Mouse (Mus musculus) kidney, embryonic 14.5 days (tissue): Measurements from ENCODE around the gene Nat10. TPM values are rescaled to one million over a fixed set of nuclear protein-coding genes. Genes with fewer than 3 reads are reported as not detected.

Experiments used
- ATAC-seq: fragments of 200-750 bp; cut with Nextera tagmentation; 2 replicates; pipeline ENCODE4 v1.8.0; 2017; ENCODE audit warnings: moderate number of reproducible peaks, mild to moderate bottlenecking, moderate TSS enrichment, moderate library complexity; ENCODE audit not compliant: low FRiP score, low TSS enrichment
- H3K27ac ChIP-seq: fragments of 300-500 bp; sonication (generic); 2 replicates; pipeline ENCODE4 v1.5.1; 2014; ENCODE audit warnings: low read depth, mild to moderate bottlenecking, low read length, moderate library complexity, mixed read lengths
- H3K27me3 ChIP-seq: fragments of 300-500 bp; sonication (generic); 2 replicates; pipeline ENCODE4 v1.6.1; 2014; ENCODE audit warnings: mild to moderate bottlenecking, low read length; ENCODE audit not compliant: control insufficient read depth, insufficient read depth
- H3K36me3 ChIP-seq: fragments of 300-500 bp; sonication (generic); 2 replicates; pipeline ENCODE4 v1.6.1; 2014; ENCODE audit warnings: low read length, mixed read lengths; ENCODE audit not compliant: control insufficient read depth, insufficient read depth
- H3K4me1 ChIP-seq: fragments of 300-500 bp; sonication (generic); 2 replicates; pipeline ENCODE4 v1.6.1; 2014; ENCODE audit warnings: low read length, mixed read lengths; ENCODE audit not compliant: control insufficient read depth, insufficient read depth
- H3K4me2 ChIP-seq: fragments of 300-500 bp; sonication (generic); replicated peaks from 2 replicates; pipeline ENCODE4 v1.6.1; 2014; ENCODE audit warnings: low read depth, mild to moderate bottlenecking, low read length
- H3K4me3 ChIP-seq: fragments of 300-500 bp; sonication (generic); 2 replicates; pipeline ENCODE4 v1.5.1; 2014; ENCODE audit warnings: mild to moderate bottlenecking, low read length
- H3K9ac ChIP-seq: fragments of 300-500 bp; sonication (generic); 2 replicates; pipeline ENCODE4 v1.6.1; 2014; ENCODE audit warnings: low read depth, mild to moderate bottlenecking, low read length, moderate library complexity
- H3K9me3 ChIP-seq: fragments of 300-500 bp; sonication (generic); 2 replicates; pipeline ENCODE4 v1.6.1; 2016; ENCODE audit warnings: low read length; ENCODE audit not compliant: control insufficient read depth
- WGBS: fragments of 180-500 bp; shearing (Covaris S2); extraction: QIAGEN DNeasy Blood & Tissue Kit; methylation state at CpG from one replicate; pipeline ENCODE4 v1.1.7; 2014; 5-methylcytosine and 5-hydroxymethylcytosine counted together
- polyA plus RNA-seq: library from polyadenylated mRNA; unstranded; fragments of >200 nt; fragmentation: Nextera tagmentation; extraction: Ambion mirVana; gene quantifications from 2 replicates; pipeline ENCODE4 v1.2.1, GENCODE M21; 2014

Nat10 gene
- polyA plus RNA-seq, 1 experiment from 2014 or later = 34.2 TPM

DNA sequence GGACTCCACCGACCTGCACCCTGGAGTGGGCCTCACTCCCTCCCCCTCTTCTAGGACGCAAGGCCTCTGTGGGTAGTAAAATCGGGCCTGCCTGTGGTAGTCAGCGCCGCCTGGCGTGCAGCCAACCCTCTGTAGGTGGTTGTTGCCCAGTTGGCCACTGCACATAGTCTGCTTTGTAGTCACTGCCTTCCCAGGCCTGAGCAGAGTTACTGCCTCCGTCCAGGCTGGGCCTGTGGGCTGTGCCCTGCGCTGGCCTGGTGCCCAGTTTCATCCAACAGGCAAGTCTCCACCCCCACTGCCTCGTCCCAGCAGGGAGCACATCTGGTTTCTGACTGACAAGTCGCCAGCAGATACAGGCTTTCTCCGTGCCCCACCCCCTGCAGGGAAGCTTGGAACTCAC is 54.8 kb downstream of the Nat10 start:
- H3K4me2 ChIP-seq = no peak overlapping the region

DNA sequence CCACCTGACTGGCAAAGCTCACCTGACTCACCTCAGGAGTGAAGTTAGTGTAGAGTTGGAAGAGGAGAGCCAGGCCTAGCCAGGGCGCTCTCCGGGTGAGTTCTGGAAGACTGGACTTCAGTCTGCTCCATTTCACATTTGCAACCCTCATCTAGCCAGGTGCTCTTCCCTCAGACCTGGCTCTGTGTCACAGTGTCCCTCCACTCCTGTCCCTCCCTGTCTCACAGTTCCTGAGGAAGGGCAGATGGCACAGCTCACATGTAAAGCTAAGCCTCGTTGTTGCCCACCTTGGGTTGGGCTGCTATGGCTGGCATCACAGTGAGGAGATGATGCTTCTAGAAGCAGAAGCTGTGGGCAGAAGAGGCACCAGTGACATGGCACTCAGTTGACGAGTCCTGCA is 55.2 kb downstream of the Nat10 start:
- no peaks in the 10 kb centered on the region for H3K27me3 ChIP-seq
- H3K4me1 ChIP-seq = peaks cover 5% of the 10 kb centered on the region; the same call in 1 of the 2 replicates
- no peaks in the 10 kb centered on the region for H3K9me3 ChIP-seq
- no peak overlapping the region for H3K4me2 ChIP-seq
- no peak; the same call in 1 of the 2 replicates for ATAC-seq
- H3K9ac ChIP-seq = no peak overlapping the region
- WGBS = 82% methylated on average over 4 of the region's 4 CpGs
- no peak overlapping the region for H3K4me3 ChIP-seq
- H3K27ac ChIP-seq = no peak overlapping the region
- peaks cover 7% of the 10 kb centered on the region; the same call in 1 of the 2 replicates for H3K36me3 ChIP-seq

More for the DNA sequence above, 54.8 kb downstream of the Nat10 start:
- H3K36me3 ChIP-seq = peaks cover 10% of the 10 kb centered on the region; the same call in 1 of the 2 replicates
- no peaks in the 10 kb centered on the region for H3K9me3 ChIP-seq
- H3K27ac ChIP-seq = no peak overlapping the region
- no peak overlapping the region for H3K9ac ChIP-seq
- ATAC-seq = peak; percentile 76
- 30% methylated on average over 11 of the region's 11 CpGs for WGBS
- H3K27me3 ChIP-seq = no peaks in the 10 kb centered on the region
- H3K4me1 ChIP-seq = peaks cover 5% of the 10 kb centered on the region; the same call in 1 of the 2 replicates
- no peak overlapping the region for H3K4me3 ChIP-seq

DNA sequence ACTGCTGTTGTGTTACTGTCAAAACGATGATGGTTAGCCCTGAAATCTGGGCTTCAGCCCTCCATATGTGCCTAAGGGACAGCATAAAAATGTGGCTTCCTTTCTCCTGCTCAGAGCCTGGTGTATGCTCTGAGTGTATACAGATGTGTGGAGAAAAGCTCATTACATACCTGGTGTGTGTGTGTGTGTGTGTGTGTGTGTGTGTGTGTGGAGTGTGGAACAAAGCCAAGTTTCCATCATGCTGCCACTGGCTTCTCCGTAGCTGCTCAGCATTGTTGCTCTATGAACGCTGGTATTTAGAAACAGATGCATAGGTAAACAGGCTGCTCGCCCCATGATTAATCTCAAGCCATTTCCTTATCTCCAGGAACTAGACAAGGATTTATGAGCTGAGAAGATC is 57.2 kb downstream of the Nat10 start:
- H3K27ac ChIP-seq = no peak overlapping the region
- H3K4me3 ChIP-seq = no peak overlapping the region
- WGBS = 69% methylated on average over 4 of the region's 4 CpGs
- peaks cover 5% of the 10 kb centered on the region; the same call in 1 of the 2 replicates for H3K4me1 ChIP-seq
- H3K36me3 ChIP-seq = peaks cover 3% of the 10 kb centered on the region; the same call in 1 of the 2 replicates
- no peaks in the 10 kb centered on the region for H3K27me3 ChIP-seq
- H3K9me3 ChIP-seq = no peaks in the 10 kb centered on the region
- no peak for ATAC-seq
- H3K9ac ChIP-seq = no peak overlapping the region
- no peak overlapping the region for H3K4me2 ChIP-seq

DNA sequence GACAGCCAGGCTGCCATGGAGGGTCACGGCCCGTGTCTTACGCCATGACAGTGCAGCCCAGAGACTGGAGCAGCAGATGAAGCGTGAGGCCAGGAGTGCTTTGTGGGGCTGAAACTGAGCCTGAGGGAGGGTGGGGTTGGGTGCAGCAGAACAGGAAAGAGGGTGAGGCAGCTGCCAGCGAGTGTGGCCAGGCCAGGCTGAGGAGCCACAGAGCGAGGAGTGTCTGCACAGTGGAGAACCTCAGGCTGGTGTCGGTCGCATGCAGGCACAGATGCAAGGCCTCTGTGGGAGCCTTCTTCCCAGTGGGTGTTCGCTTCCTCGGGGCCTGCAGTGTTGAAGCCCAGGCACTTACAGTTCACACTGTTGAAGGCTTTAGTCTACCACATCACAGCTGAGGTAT is 57.7 kb downstream of the Nat10 start:
- Histone ChIP-seq H3K4me1 (peaks cover 5% of the 10 kb centered on the region; the same call in 1 of the 2 replicates), H3K27me3 (no peaks in the 10 kb centered on the region), H3K9ac (no peak overlapping the region), H3K4me2 (no peak overlapping the region), H3K4me3 (no peak overlapping the region), H3K36me3 (peaks cover 3% of the 10 kb centered on the region; the same call in 1 of the 2 replicates), H3K9me3 (no peaks in the 10 kb centered on the region), H3K27ac (no peak overlapping the region)
- WGBS = 72% methylated on average over 10 of the region's 10 CpGs
- no peak for ATAC-seq

DNA sequence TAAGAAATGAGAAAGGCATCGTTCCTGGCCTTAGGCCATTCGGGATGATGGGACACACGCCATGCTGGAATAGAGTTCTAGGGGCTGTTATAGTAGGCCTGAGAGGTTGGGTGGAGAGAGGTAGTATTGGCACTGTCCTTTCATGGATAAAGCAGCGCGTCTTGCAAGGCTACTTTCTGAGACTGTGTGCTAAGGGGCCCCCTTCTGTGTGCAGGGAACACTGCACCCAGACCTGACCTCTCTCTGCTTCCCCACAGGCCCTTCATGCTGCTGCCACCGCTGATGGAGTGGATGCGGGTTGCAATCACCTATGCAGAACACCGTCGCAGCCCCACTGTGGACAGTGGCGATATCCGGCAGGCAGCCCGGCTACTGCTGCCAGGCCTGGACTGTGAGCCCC is 60.6 kb downstream of the Nat10 start:
- H3K4me3 ChIP-seq = no peak overlapping the region
- peak; percentile 55; the same call in 1 of the 2 replicates for ATAC-seq
- WGBS = 87% methylated on average over 12 of the region's 12 CpGs
- no peaks in the 10 kb centered on the region for H3K4me1 ChIP-seq
- no peak overlapping the region for H3K4me2 ChIP-seq
- H3K36me3 ChIP-seq = 0 out of 2 replicates have a peak, but pooled peaks cover 3% of the 10 kb centered on the region
- no peak overlapping the region for H3K9ac ChIP-seq
- H3K9me3 ChIP-seq = no peaks in the 10 kb centered on the region
- no peak overlapping the region for H3K27ac ChIP-seq
- H3K27me3 ChIP-seq = no peaks in the 10 kb centered on the region

DNA sequence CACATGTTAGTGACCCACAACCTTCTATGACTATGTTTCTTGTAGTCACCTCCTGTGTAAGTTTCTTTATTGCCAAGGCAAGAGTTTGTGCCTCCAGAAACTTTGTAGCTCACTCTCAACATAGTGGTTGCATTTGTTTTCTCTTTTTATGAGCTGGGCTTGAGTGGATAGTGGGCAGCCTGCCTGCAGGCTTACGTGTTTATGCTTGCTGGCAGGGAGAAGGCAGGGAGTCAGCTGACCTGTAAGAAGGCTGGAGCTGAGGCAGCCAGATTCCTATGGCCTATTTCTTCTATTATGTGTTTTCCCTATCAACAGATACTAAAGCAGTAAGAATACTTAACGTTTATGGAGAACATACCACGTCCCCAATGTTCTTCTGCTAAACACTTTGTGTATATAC is 64.9 kb downstream of the Nat10 start:
- Histone ChIP-seq H3K27me3 (no peaks in the 10 kb centered on the region), H3K4me3 (no peak overlapping the region), H3K4me1 (no peaks in the 10 kb centered on the region), H3K4me2 (no peak overlapping the region), H3K9ac (no peak overlapping the region), H3K9me3 (no peaks in the 10 kb centered on the region), H3K36me3 (no peaks in the 10 kb centered on the region), H3K27ac (no peak overlapping the region)
- ATAC-seq = no peak
- WGBS = 60% methylated on average over 3 of the region's 3 CpGs

DNA sequence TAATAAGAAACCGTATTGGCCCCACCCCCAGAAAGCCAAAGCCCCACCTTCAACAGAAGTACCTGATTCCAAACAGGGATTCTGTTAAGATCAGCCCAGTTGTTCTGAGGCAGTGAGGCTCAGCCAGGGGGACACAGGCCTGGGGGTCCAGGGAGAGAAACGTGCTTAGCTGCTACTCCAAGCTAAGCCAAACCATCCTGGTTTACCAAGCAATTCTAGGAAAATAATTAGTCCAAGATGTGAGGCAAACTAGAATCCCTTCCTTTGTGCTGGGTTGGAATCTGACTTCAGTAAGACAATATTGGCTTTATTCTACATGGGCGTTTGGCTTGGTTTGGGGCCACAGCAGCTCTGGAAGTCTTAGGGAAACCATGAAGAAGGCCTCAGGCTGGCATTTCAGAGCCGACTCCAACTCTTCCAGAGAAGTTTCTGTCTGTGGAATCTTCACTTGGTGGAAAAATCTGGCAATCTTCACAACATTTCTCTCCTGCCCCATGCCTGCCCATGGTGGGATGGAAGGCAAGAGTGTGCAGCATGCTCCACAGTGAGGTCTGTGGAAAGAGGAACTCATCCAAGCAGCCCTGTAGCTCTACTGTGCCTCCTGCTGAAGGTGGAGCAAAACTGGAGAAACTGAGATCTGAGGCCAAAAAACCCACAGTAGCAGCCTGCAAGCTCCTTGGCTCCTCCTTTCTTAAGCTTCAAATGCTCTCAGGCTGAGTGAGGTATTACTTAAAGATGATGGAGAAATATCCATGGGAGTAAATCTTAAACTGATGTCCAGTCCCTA is 66.1 kb downstream of the Nat10 start:
- H3K4me3 ChIP-seq = no peak overlapping the region
- no peak overlapping the region for H3K9ac ChIP-seq
- no peak overlapping the region for H3K4me2 ChIP-seq
- no peak overlapping the region for H3K27ac ChIP-seq
- no peaks in the 10 kb centered on the region for H3K36me3 ChIP-seq
- no peaks in the 10 kb centered on the region for H3K9me3 ChIP-seq
- no peaks in the 10 kb centered on the region for H3K27me3 ChIP-seq
- no peaks in the 10 kb centered on the region for H3K4me1 ChIP-seq
- WGBS = 80% methylated on average over 4 of the region's 4 CpGs
- ATAC-seq = no peak

DNA sequence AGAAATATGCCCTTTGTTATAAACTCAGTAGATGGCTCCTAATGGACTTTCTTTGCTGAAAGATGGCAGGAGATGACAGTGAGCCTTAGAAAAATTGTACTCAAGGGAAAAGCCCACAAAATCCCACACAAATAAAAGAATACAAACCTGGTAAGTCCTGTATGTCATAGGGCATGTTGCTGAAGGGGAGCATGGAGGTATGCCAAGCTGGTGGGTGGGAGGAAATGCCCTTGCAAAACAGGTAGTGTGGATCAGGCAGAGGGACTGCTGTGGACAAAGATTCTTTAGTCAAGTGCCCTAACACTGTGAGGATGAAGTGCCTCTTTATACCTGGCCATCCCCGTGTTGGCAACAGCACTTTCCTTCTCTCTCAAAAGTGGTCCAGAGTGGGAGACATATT is 68.3 kb downstream of the Nat10 start:
- no peak for ATAC-seq
- 83% methylated on average over 1 of the region's 1 CpGs for WGBS
- Histone ChIP-seq H3K36me3 (no peaks in the 10 kb centered on the region), H3K9ac (no peak overlapping the region), H3K4me2 (no peak overlapping the region), H3K27ac (no peak overlapping the region), H3K4me1 (no peaks in the 10 kb centered on the region), H3K4me3 (no peak overlapping the region), H3K9me3 (no peaks in the 10 kb centered on the region), H3K27me3 (no peaks in the 10 kb centered on the region)

DNA sequence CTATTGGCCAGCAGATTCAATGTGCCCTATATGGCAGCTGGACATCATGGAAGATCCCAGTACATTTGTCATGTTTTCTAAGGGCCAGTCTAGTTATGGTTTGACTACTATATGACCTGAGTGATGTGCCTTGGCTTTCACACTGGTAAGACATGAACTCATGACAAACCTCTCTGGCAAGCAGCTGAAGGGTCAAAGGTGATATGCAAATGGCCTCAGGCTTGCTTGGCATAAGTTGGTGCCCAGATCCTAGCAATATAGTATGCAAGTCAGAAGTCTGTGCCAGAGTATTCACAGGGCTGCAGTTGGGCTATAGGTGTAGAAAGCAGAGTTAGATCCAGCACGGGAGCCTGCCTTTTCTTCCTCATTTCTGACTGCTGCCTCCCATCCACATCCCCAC is 69.8 kb downstream of the Nat10 start:
- no peaks in the 10 kb centered on the region for H3K27me3 ChIP-seq
- H3K9ac ChIP-seq = no peak overlapping the region
- 94% methylated on average over 1 of the region's 1 CpGs for WGBS
- ATAC-seq = no peak
- H3K4me2 ChIP-seq = no peak overlapping the region
- H3K4me3 ChIP-seq = no peak overlapping the region
- H3K4me1 ChIP-seq = no peaks in the 10 kb centered on the region
- H3K9me3 ChIP-seq = no peaks in the 10 kb centered on the region
- H3K27ac ChIP-seq = no peak overlapping the region
- H3K36me3 ChIP-seq = no peaks in the 10 kb centered on the region
